In the genomic region with DNA sequence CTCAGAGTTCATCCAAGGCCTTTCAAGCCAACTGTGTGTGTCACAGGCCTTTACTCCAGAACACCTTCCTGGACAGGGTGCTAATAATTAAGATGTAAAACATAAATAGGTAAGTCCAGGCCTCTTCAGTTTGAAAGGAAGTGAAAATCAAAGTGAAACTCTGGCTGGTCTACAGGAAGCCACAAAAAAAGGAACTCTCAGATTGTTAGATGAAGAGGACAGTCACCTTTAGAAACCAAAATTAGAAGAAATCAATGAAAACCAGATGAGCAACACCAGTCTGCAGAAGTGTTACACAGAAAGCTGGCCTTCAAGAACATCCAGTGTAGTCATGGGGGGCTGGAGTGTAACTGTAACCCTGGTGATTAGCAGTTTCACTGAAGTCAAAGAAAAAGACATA, we compare ENCODE assay signal across 10 mouse cellular contexts.
"Had no signal": no experiment of that assay in that cellular context is flagged by ENCODE, and none has a peak within 500 bp of the region (broad histone marks: within the 10 kb centered on the region; RNA-seq: fewer than 3 reads in every experiment).

No protein-coding gene starts in this region.

- ATAC-seq: intestine, embryonic 16.5 days; midbrain, embryonic 15.5 days had no signal

- DNase-seq: kidney, adult 8-10 months; kidney, postnatal 25 days; lung, embryonic 14.5 days; lung, postnatal 10 days; lung, postnatal 4 days; right cerebral cortex, postnatal 4 days; thymus, adult 2 months; thymus, postnatal 25 days had no signal
